Mouse (Mus musculus) midbrain, embryonic 16.5 days (tissue): ENCODE data around the gene Olfr1033. TPM values are rescaled to one million over a fixed set of nuclear protein-coding genes. Genes with fewer than 3 reads are reported as not detected.
"Not testable (repeated sequence)": the region's sequence is repeated elsewhere in the genome, so short reads cannot be mapped to it uniquely, and the experiment has no call there.

Experiments used
- ATAC-seq: fragments of 200-750 bp; cut with Nextera tagmentation; 2 replicates; pipeline ENCODE4 v1.8.0; 2017; ENCODE audit warnings: moderate TSS enrichment
- H3K27ac ChIP-seq: fragments of 300-500 bp; sonication (generic); 2 replicates; pipeline ENCODE4 v1.5.1; 2014; ENCODE audit warnings: mild to moderate bottlenecking, low read length, mixed read lengths
- H3K27me3 ChIP-seq: fragments of 300-500 bp; sonication (generic); 2 replicates; pipeline ENCODE4 v1.6.1; 2014; ENCODE audit warnings: low read depth, low read length, mixed read lengths; ENCODE audit not compliant: control insufficient read depth, insufficient read depth
- H3K36me3 ChIP-seq: fragments of 300-500 bp; sonication (generic); 2 replicates; pipeline ENCODE4 v1.6.1; 2014; ENCODE audit warnings: mild to moderate bottlenecking, low read length, moderate library complexity, mixed read lengths; ENCODE audit not compliant: control insufficient read depth, insufficient read depth
- H3K4me1 ChIP-seq: fragments of 300-500 bp; sonication (generic); 2 replicates; pipeline ENCODE4 v1.6.1; 2014; ENCODE audit warnings: mild to moderate bottlenecking, low read length, mixed read lengths; ENCODE audit not compliant: control insufficient read depth, insufficient read depth
- H3K4me2 ChIP-seq: fragments of 300-500 bp; sonication (generic); 2 replicates; pipeline ENCODE4 v1.6.1; 2014; ENCODE audit warnings: mild to moderate bottlenecking, low read length, mixed read lengths
- H3K4me3 ChIP-seq: fragments of 300-500 bp; sonication (generic); 2 replicates; pipeline ENCODE4 v1.5.1; 2014; ENCODE audit warnings: low read depth, mild to moderate bottlenecking, low read length, moderate library complexity, mixed read lengths
- H3K9ac ChIP-seq: fragments of 300-500 bp; sonication (generic); 2 replicates; pipeline ENCODE4 v1.6.1; 2014; ENCODE audit warnings: low read depth, low read length, mixed read lengths
- H3K9me3 ChIP-seq: fragments of 300-500 bp; sonication (generic); replicated peaks from 2 replicates; pipeline ENCODE4 v1.6.1; 2014; ENCODE audit warnings: mild to moderate bottlenecking, low read length, mixed read lengths; ENCODE audit not compliant: control insufficient read depth, poor library complexity, severe bottlenecking
- WGBS: fragments of 180-500 bp; shearing (Covaris S2); extraction: QIAGEN DNeasy Blood & Tissue Kit; methylation state at CpG from one replicate; pipeline ENCODE4 v1.1.7; 2014; 5-methylcytosine and 5-hydroxymethylcytosine counted together
- polyA plus RNA-seq: library from polyadenylated mRNA; unstranded; fragments of >200 nt; fragmentation: Nextera tagmentation; extraction: Ambion mirVana; gene quantifications from 2 replicates; pipeline ENCODE4 v1.2.1, GENCODE M21; 2015

Gene Olfr1033
- polyA plus RNA-seq, 1 experiment from 2014 or later = 0.79 TPM

DNA sequence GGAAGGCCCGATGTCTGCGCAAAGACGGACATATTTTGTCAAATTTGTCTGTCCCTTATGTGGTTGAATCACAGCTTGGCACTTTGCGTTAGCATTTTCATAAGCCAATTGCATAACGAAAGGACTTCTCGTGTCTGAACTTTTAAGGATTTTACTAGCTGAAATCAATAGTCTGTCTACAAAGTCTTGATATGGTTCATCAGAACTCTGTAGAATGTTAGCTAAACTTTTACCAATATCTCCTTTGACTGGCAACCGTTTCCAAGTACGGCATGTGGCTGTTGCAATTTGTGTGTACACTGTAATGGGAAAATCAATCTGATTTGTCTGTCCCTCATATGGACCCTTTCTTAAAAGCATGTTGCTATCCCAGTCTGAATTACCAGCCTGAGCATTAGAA, 49.8 kb downstream of the Olfr1033 start:
- Histone ChIP-seq H3K4me2 (no peak overlapping the region), H3K4me3 (no peak overlapping the region), H3K27ac (no peak overlapping the region), H3K9me3 (no peaks in the 10 kb centered on the region), H3K27me3 (no peaks in the 10 kb centered on the region), H3K4me1 (no peaks in the 10 kb centered on the region), H3K9ac (no peak overlapping the region), H3K36me3 (no peaks in the 10 kb centered on the region)
- ATAC-seq = no peak
- WGBS = 96% methylated on average over 8 of the region's 8 CpGs

GRCm38 (mm10) chr2:86073692-86074091, 53.3 kb downstream of the Olfr1033 start, which contains the start of gene Olfr1036:
TSS of gene Olfr1036 (plus strand) at chr2:86073992.
- not testable (repeated sequence) for H3K4me3 ChIP-seq, H3K4me2 ChIP-seq, ATAC-seq, H3K9me3 ChIP-seq, H3K36me3 ChIP-seq, H3K9ac ChIP-seq, H3K27ac ChIP-seq, H3K27me3 ChIP-seq, H3K4me1 ChIP-seq

DNA sequence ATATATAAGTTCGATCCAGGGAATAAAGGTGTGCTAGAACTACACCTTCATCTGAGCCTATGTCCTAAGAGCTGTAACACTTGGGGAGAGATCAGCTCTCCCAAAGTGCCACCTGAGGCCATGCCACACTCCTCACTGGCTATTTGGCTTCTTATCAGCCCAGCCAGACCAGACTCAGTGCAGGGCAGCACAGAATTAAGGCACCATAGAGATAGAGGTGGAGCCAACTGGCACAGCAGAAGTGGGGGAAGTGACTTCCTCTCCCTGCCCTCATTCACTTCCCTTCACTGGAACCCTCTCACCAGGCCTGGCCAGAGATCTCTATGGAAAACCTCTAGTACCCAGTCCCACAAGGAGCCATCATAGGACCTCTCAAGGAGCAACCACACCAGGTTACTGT, 60.0 kb downstream of the Olfr1033 start:
- H3K9ac ChIP-seq, ATAC-seq, H3K27me3 ChIP-seq, H3K27ac ChIP-seq, H3K4me3 ChIP-seq, H3K4me1 ChIP-seq, H3K4me2 ChIP-seq, H3K36me3 ChIP-seq, H3K9me3 ChIP-seq: not testable (repeated sequence)
- WGBS = 93% methylated on average over 1 of the region's 1 CpGs

DNA sequence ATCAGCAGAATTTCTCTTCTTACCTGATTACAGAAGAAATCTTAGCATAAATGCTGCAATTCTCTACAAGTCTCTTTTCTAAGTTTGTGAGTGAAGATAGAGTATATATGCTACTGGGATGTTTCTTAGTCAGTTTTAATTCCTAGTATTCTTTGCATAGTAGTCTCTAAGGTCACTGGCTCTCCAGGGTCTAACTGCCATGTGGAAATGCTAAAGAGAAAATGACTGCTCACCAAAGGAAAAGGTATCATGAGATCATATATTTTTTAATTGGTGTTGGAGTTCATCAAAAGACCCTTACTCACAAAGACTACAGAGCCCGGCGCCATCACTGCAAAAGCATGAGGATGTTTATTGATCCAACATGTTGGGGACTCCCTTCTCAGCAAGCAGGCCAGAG, 66.9 kb downstream of the Olfr1033 start, which contains the start of gene Olfr1037:
Gene Olfr1037 (minus strand): TSS at position 101 of the 400 bp plus-strand sequence.
- no peaks in the 10 kb centered on the region for H3K9me3 ChIP-seq
- H3K4me1 ChIP-seq = no peaks in the 10 kb centered on the region
- H3K4me3 ChIP-seq = no peak within 1 kb of the TSS
- no peak for ATAC-seq
- WGBS = 90% methylated on average over 2 of the region's 2 CpGs
- no peaks in the 10 kb centered on the region for H3K36me3 ChIP-seq
- H3K27me3 ChIP-seq = no peaks in the 10 kb centered on the region
- no peak within 1 kb of the TSS for H3K9ac ChIP-seq
- no peak within 1 kb of the TSS for H3K27ac ChIP-seq
- H3K4me2 ChIP-seq = no peak within 1 kb of the TSS

Other genes starting within 250 kb of the Olfr1033 start
- not detected in 2 replicates for gene Olfr1014, start 247.9 kb upstream of the Olfr1033 start, polyA plus RNA-seq
- gene Olfr1015, start 238.6 kb upstream of the Olfr1033 start, polyA plus RNA-seq = not detected in 2 replicates
- gene Olfr1016, start 218.1 kb upstream of the Olfr1033 start, polyA plus RNA-seq = not detected in 2 replicates
- not detected in 2 replicates for gene Olfr1018, start 202.2 kb upstream of the Olfr1033 start, polyA plus RNA-seq
- not detected in 2 replicates for gene Olfr1019, start 175.2 kb upstream of the Olfr1033 start, polyA plus RNA-seq
- gene Olfr1020, start 173.6 kb upstream of the Olfr1033 start, polyA plus RNA-seq = not detected in 2 replicates
- not detected in 2 replicates for gene Olfr1022, start 152.0 kb upstream of the Olfr1033 start, polyA plus RNA-seq
- not detected in 2 replicates for gene Olfr1023, start 135.0 kb upstream of the Olfr1033 start, polyA plus RNA-seq
- not detected in 2 replicates for gene Olfr1024, start 115.6 kb upstream of the Olfr1033 start, polyA plus RNA-seq
- not detected in 2 replicates for gene Olfr1025-ps1, start 105.4 kb upstream of the Olfr1033 start, polyA plus RNA-seq
- gene Olfr1026, start 99.1 kb upstream of the Olfr1033 start, polyA plus RNA-seq = not detected in 2 replicates
- not detected in 2 replicates for gene Olfr1028, start 70.2 kb upstream of the Olfr1033 start, polyA plus RNA-seq
- gene Olfr1029, start 46.7 kb upstream of the Olfr1033 start, polyA plus RNA-seq = not detected in 2 replicates
- not detected in 2 replicates for gene Olfr1030, start 41.4 kb upstream of the Olfr1033 start, polyA plus RNA-seq
- not detected in 2 replicates for gene Olfr1031, start 30.3 kb upstream of the Olfr1033 start, polyA plus RNA-seq
- not detected in 2 replicates for gene Olfr1032, start 15.1 kb upstream of the Olfr1033 start, polyA plus RNA-seq
- gene Olfr1034, start 25.2 kb downstream of the Olfr1033 start, polyA plus RNA-seq = not detected in 2 replicates
- not detected in 2 replicates for gene Olfr1036, start 53.4 kb downstream of the Olfr1033 start, polyA plus RNA-seq
- gene Olfr1037, start 66.8 kb downstream of the Olfr1033 start, polyA plus RNA-seq = not detected in 2 replicates
- gene Olfr1039, start 115.3 kb downstream of the Olfr1033 start, polyA plus RNA-seq = not detected in 2 replicates
- gene Olfr1040, start 126.1 kb downstream of the Olfr1033 start, polyA plus RNA-seq = not detected in 2 replicates
- not detected in 2 replicates for gene Olfr1042, start 141.2 kb downstream of the Olfr1033 start, polyA plus RNA-seq
- not detected in 2 replicates for gene Olfr1043, start 146.9 kb downstream of the Olfr1033 start, polyA plus RNA-seq
- not detected in 2 replicates for gene Olfr1044, start 157.2 kb downstream of the Olfr1033 start, polyA plus RNA-seq
- gene Olfr52, start 165.1 kb downstream of the Olfr1033 start, polyA plus RNA-seq = not detected in 2 replicates
- not detected in 2 replicates for gene Olfr1045, start 182.4 kb downstream of the Olfr1033 start, polyA plus RNA-seq
- gene Olfr1046, start 198.7 kb downstream of the Olfr1033 start, polyA plus RNA-seq = not detected in 2 replicates
- gene Olfr1047, start 210.8 kb downstream of the Olfr1033 start, polyA plus RNA-seq = not detected in 2 replicates
- not detected in 2 replicates for gene Olfr1048, start 219.7 kb downstream of the Olfr1033 start, polyA plus RNA-seq
- not detected in 2 replicates for gene Olfr1049, start 237.7 kb downstream of the Olfr1033 start, polyA plus RNA-seq